Mouse (Mus musculus) forebrain, embryonic 13.5 days (tissue): Measurements from ENCODE around the gene Ptprt. TPM values are rescaled to one million over a fixed set of nuclear protein-coding genes. Genes with fewer than 3 reads are reported as not detected.

Experiments used
- ATAC-seq: fragments of 200-750 bp; cut with Nextera tagmentation; 2 replicates; pipeline ENCODE4 v1.8.0; 2017
- H3K27ac ChIP-seq: fragments of 300-500 bp; sonication (generic); 2 replicates; pipeline ENCODE4 v1.5.1; 2015; ENCODE audit warnings: inconsistent platforms, mild to moderate bottlenecking, moderate library complexity
- H3K27me3 ChIP-seq: fragments of 300-500 bp; sonication (generic); 2 replicates; pipeline ENCODE4 v1.6.1; 2015; ENCODE audit warnings: mild to moderate bottlenecking, inconsistent platforms
- H3K36me3 ChIP-seq: fragments of 300-500 bp; sonication (generic); 2 replicates; pipeline ENCODE4 v1.6.1; 2015; ENCODE audit warnings: mild to moderate bottlenecking, inconsistent platforms; ENCODE audit not compliant: poor library complexity, severe bottlenecking
- H3K4me1 ChIP-seq: fragments of 300-500 bp; sonication (generic); 2 replicates; pipeline ENCODE4 v1.6.1; 2015; ENCODE audit warnings: inconsistent platforms
- H3K4me2 ChIP-seq: fragments of 300-500 bp; sonication (generic); 2 replicates; pipeline ENCODE4 v1.6.1; 2015; ENCODE audit warnings: inconsistent platforms, mild to moderate bottlenecking, moderate library complexity
- H3K4me3 ChIP-seq: fragments of 300-500 bp; sonication (generic); 2 replicates; pipeline ENCODE4 v1.5.1; 2015; ENCODE audit warnings: mild to moderate bottlenecking, inconsistent platforms
- H3K9ac ChIP-seq: fragments of 300-500 bp; sonication (generic); 2 replicates; pipeline ENCODE4 v1.6.1; 2015; ENCODE audit warnings: mild to moderate bottlenecking, inconsistent platforms
- H3K9me3 ChIP-seq: fragments of 300-500 bp; sonication (generic); replicated peaks from 2 replicates; pipeline ENCODE4 v1.6.1; 2016; ENCODE audit warnings: inconsistent platforms
- WGBS: fragments of 180-500 bp; shearing (Covaris S2); methylation state at CpG from one replicate; pipeline ENCODE4 v1.1.7; 2015; 5-methylcytosine and 5-hydroxymethylcytosine counted together
- polyA plus RNA-seq: library from polyadenylated mRNA; unstranded; fragments of >200 nt; fragmentation: Nextera tagmentation; extraction: Ambion mirVana; gene quantifications from 2 replicates; pipeline ENCODE4 v1.2.1, GENCODE M21; 2015

Ptprt gene
- polyA plus RNA-seq, 1 experiment from 2014 or later: 2.1 TPM

DNA sequence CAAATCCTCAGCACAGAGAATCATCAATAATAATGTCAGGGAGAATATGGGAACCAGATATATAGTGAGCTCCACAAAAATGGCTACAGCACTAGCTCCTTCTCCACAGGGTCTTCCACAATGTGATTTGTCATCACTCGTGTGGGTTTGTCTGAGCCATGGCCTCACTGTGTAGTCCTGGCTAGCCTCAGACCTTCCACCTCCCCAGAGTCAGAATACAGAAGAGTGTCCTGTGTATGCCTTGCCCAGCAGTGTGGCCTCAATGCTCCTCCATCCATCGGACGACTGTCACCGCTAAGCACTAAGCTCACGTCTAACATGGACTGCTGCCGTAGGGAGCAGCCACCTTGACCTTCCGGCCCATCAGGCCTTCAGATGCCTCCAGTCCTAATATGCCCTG lies 83.1 kb downstream of the Ptprt start:
- peaks cover 9% of the 10 kb centered on the region; the same call in 1 of the 2 replicates for H3K4me1 ChIP-seq
- no peaks in the 10 kb centered on the region for H3K36me3 ChIP-seq
- no peak for ATAC-seq
- H3K9me3 ChIP-seq: no peaks in the 10 kb centered on the region
- H3K27me3 ChIP-seq: no peaks in the 10 kb centered on the region
- H3K4me2 ChIP-seq: no peak overlapping the region
- H3K9ac ChIP-seq: no peak overlapping the region
- no peak overlapping the region for H3K27ac ChIP-seq
- 98% methylated on average over 7 of the region's 7 CpGs for WGBS
- no peak overlapping the region for H3K4me3 ChIP-seq

DNA sequence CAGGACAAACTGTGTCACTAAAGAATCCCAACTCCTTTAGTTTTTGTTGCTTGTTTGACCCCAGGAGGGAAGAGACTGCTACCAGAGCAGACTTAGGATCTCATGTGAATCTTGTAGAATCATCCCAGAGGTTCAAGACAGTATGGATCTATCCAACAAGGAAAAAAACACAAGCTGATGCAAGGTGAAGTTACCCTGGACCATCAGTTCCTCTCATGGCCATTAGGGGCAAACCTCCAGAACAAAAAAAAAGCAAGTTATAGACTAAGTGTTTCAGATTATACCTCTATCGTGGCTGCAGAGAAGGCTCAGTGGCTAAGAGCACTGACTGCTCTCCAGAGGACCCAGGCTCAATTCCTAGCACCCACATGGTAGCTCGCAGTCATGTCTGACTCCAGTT lies 88.1 kb downstream of the Ptprt start:
- H3K27me3 ChIP-seq: no peaks in the 10 kb centered on the region
- H3K4me1 ChIP-seq: peaks cover 9% of the 10 kb centered on the region; the same call in 1 of the 2 replicates
- no peak overlapping the region for H3K27ac ChIP-seq
- no peaks in the 10 kb centered on the region for H3K36me3 ChIP-seq
- H3K9me3 ChIP-seq: no peaks in the 10 kb centered on the region
- H3K4me3 ChIP-seq: no peak overlapping the region
- 77% methylated on average over 2 of the region's 2 CpGs for WGBS
- H3K9ac ChIP-seq: no peak overlapping the region
- H3K4me2 ChIP-seq: no peak overlapping the region
- ATAC-seq: no peak

DNA sequence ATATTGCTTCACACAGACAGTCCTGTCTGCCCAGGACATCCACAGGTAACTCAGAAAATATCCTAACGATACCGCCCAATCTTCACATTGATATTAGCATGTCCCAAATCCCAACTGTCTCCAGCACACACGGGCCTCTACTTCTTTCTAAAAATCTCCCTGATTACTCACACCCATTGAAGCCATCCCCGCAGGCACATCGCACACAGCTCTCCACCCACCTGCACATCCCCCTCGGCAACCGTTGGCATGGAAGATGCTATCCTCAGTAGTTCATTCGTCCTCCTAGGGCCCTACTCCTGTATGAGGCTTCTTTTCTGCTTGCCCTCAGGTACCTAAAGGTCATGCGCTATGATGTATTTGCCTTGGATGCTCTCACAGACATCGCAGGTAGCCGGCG lies 89.9 kb downstream of the Ptprt start:
- Histone ChIP-seq H3K9ac (no peak overlapping the region), H3K36me3 (no peaks in the 10 kb centered on the region), H3K27me3 (no peaks in the 10 kb centered on the region), H3K4me3 (no peak overlapping the region), H3K9me3 (no peaks in the 10 kb centered on the region), H3K4me1 (no peaks in the 10 kb centered on the region), H3K27ac (no peak overlapping the region), H3K4me2 (no peak overlapping the region)
- WGBS: 90% methylated on average over 12 of the region's 12 CpGs
- no peak for ATAC-seq

DNA sequence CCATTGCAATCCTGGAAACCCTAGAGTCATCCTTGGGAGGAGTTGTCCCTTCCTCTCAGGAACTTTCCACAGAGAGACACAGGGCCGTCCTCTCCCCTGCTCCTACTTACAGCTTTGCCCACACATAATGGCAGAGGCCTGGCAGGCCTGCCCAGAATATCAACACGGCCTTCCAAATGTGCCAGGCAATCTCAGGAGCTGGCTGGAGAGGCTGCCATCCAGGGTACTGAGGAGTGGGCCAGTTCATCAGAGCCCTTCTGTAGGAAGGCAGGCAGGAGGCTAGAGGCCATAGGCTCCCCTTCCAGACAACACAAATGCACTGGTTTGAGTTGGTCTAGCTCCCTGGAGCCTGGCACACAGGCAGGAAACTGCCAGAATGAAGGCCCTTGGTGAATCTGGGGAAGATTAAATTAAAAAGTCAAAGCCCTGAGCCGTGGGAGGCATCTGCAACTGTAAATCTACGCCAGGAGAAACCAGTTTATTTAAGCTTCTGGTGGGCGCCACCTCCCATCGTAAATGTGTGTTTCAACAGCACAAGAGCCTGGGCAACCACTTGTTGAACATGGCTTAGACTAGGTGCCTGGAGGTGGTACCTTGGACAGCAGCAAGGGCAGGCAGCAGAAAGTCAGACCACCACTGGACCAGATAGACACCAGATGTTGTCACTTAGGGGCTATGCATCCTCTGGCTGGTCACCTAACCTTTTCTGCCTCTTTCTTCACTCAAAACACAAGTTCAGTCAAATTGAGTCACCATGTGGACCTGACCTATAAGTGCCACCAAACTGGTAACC lies 92.4 kb downstream of the Ptprt start:
- H3K9ac ChIP-seq: no peak overlapping the region
- no peaks in the 10 kb centered on the region for H3K4me1 ChIP-seq
- 88% methylated on average over 6 of the region's 6 CpGs for WGBS

DNA sequence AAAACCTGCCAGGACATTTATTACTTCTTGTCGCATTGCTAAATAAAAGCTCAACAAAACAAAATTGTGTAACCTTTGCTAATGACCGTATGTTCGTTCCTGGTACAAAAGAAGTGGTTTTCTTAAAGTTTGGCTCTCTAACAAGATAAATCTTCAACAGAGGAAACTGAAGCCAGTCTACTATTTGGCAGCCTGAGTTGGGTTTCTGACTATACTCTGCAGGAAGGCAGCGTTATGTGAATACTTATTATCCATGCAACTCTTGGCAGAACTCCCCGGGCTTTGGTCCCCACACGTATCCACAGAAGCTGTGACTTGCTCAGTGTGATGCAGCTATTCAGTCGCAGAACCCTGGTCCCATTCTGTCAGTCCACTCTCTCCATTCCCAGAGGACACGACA lies 112.6 kb downstream of the Ptprt start:
- H3K27me3 ChIP-seq: 0 out of 2 replicates have a peak, but pooled peaks cover 3% of the 10 kb centered on the region
- H3K4me2 ChIP-seq: no peak overlapping the region
- no peak overlapping the region for H3K27ac ChIP-seq
- no peaks in the 10 kb centered on the region for H3K9me3 ChIP-seq
- no peak for ATAC-seq
- no peaks in the 10 kb centered on the region for H3K4me1 ChIP-seq
- WGBS: 57% methylated on average over 8 of the region's 8 CpGs
- no peaks in the 10 kb centered on the region for H3K36me3 ChIP-seq
- H3K9ac ChIP-seq: no peak overlapping the region
- no peak overlapping the region for H3K4me3 ChIP-seq

More for the DNA sequence above, 92.4 kb downstream of the Ptprt start:
- Histone ChIP-seq H3K9me3 (no peaks in the 10 kb centered on the region), H3K27ac (no peak overlapping the region), H3K4me3 (no peak overlapping the region), H3K27me3 (no peaks in the 10 kb centered on the region), H3K36me3 (no peaks in the 10 kb centered on the region), H3K4me2 (no peak overlapping the region)
- ATAC-seq: no peak

DNA sequence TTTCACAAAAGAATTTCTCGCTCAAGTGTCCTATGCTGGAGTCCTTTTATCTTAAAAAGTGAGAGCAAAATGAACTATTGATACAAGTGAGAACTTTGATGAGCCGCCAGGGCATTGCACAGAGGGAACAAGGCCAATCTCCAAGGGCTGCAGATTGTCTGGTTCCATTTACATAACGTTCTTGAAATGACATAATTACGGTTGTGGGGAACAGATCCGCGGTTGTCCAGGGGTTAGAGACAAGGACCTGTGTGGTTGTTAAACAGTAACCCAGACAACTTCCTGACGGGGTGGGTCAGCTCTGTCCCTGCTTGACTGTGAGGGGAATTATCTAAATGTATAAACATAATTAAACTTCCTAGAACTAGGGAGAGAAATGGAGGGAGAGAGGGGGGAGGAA lies 129.3 kb downstream of the Ptprt start:
- Histone ChIP-seq H3K27me3 (no peaks in the 10 kb centered on the region), H3K4me2 (no peak overlapping the region), H3K4me3 (no peak overlapping the region), H3K27ac (no peak overlapping the region), H3K36me3 (no peaks in the 10 kb centered on the region), H3K9me3 (no peaks in the 10 kb centered on the region; the same call in 1 of the 2 replicates), H3K9ac (no peak overlapping the region), H3K4me1 (0 out of 2 replicates have a peak, but pooled peaks cover 3% of the 10 kb centered on the region)
- no peak for ATAC-seq
- WGBS: 48% methylated on average over 7 of the region's 7 CpGs

GRCm38 (mm10) chr2:162528911-162529310 lies 132.0 kb downstream of the Ptprt start:
- 93% methylated on average over 3 of the region's 3 CpGs for WGBS
- no peak overlapping the region for H3K9ac ChIP-seq
- H3K36me3 ChIP-seq: no peaks in the 10 kb centered on the region
- no peak overlapping the region for H3K4me3 ChIP-seq
- H3K4me1 ChIP-seq: 0 out of 2 replicates have a peak, but pooled peaks cover 3% of the 10 kb centered on the region
- no peaks in the 10 kb centered on the region for H3K9me3 ChIP-seq
- ATAC-seq: no peak
- H3K4me2 ChIP-seq: no peak overlapping the region
- no peak overlapping the region for H3K27ac ChIP-seq
- H3K27me3 ChIP-seq: no peaks in the 10 kb centered on the region

GRCm38 (mm10) chr2:162515993-162516392 lies 145.0 kb downstream of the Ptprt start:
- ATAC-seq: no peak
- WGBS: 93% methylated on average over 8 of the region's 8 CpGs
- Histone ChIP-seq H3K4me1 (no peaks in the 10 kb centered on the region), H3K27me3 (no peaks in the 10 kb centered on the region), H3K9me3 (no peaks in the 10 kb centered on the region), H3K4me3 (no peak overlapping the region), H3K4me2 (no peak overlapping the region), H3K36me3 (no peaks in the 10 kb centered on the region), H3K27ac (no peak overlapping the region), H3K9ac (no peak overlapping the region)

GRCm38 (mm10) chr2:162513072-162513471 lies 147.9 kb downstream of the Ptprt start:
- no peaks in the 10 kb centered on the region for H3K27me3 ChIP-seq
- no peak overlapping the region for H3K9ac ChIP-seq
- H3K4me1 ChIP-seq: no peaks in the 10 kb centered on the region
- H3K36me3 ChIP-seq: no peaks in the 10 kb centered on the region
- no peak for ATAC-seq
- WGBS: 89% methylated on average over 4 of the region's 4 CpGs
- H3K4me2 ChIP-seq: no peak overlapping the region
- H3K9me3 ChIP-seq: no peaks in the 10 kb centered on the region
- no peak overlapping the region for H3K27ac ChIP-seq
- no peak overlapping the region for H3K4me3 ChIP-seq

GRCm38 (mm10) chr2:162512094-162512493 lies 148.9 kb downstream of the Ptprt start:
- Histone ChIP-seq H3K4me3 (no peak overlapping the region), H3K36me3 (no peaks in the 10 kb centered on the region), H3K27ac (no peak overlapping the region), H3K4me1 (peaks cover 9% of the 10 kb centered on the region), H3K9me3 (no peaks in the 10 kb centered on the region), H3K4me2 (no peak overlapping the region), H3K9ac (no peak overlapping the region), H3K27me3 (no peaks in the 10 kb centered on the region)
- ATAC-seq: no peak
- 75% methylated on average over 1 of the region's 1 CpGs for WGBS

GRCm38 (mm10) chr2:162509016-162509415 lies 151.9 kb downstream of the Ptprt start:
- H3K27me3 ChIP-seq: no peaks in the 10 kb centered on the region
- H3K4me3 ChIP-seq: no peak overlapping the region
- H3K9me3 ChIP-seq: no peaks in the 10 kb centered on the region
- 65% methylated on average over 5 of the region's 5 CpGs for WGBS
- ATAC-seq: no peak
- H3K27ac ChIP-seq: no peak overlapping the region
- no peaks in the 10 kb centered on the region for H3K36me3 ChIP-seq
- peaks cover 9% of the 10 kb centered on the region for H3K4me1 ChIP-seq
- no peak overlapping the region for H3K9ac ChIP-seq
- no peak overlapping the region for H3K4me2 ChIP-seq

DNA sequence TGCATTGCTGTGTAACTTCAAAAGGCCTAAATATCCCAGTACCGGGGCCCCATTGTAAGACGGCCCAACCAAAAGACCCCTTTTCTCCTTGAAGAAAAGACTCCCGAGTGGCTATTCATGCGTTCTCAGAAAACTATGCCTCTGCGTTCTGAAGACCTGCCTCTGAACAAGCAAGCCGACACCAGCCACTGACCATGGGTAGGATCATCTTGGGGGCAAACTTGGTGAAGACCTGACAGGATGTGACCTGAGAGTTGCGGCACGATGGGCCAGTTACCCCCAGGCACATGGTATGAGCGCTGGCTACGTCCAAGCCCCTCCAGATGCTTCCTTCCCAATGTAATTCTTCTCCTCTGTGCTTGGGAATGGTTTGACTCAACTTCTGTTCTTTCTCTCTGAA lies 153.3 kb downstream of the Ptprt start:
- no peak overlapping the region for H3K27ac ChIP-seq
- WGBS: 21% methylated on average over 10 of the region's 10 CpGs
- H3K4me1 ChIP-seq: peaks cover 9% of the 10 kb centered on the region
- no peaks in the 10 kb centered on the region for H3K27me3 ChIP-seq
- H3K4me3 ChIP-seq: no peak overlapping the region
- ATAC-seq: no peak
- no peaks in the 10 kb centered on the region for H3K36me3 ChIP-seq
- H3K9me3 ChIP-seq: no peaks in the 10 kb centered on the region
- no peak overlapping the region for H3K9ac ChIP-seq
- peak overlapping the region; percentile 1; the same call in 1 of the 2 replicates for H3K4me2 ChIP-seq

DNA sequence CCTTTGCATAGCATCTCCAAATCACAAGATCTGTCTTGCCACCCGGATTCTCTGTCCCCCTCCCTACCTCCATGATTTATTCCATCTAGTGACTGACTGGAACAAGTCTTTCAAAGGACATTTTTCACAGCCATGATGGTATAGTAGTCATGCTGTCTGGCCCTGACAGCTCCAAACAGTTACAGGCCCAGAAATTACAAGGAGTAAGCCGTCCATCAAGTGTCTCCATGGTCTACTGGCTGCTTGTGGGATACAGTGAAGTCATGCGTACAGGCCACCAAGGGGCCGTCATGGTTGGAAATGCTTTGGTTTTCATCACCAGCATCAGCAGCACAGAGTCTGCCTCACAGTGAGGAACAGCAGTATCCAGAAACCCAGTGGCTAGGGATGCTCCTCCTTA lies 156.1 kb downstream of the Ptprt start:
- no peaks in the 10 kb centered on the region for H3K27me3 ChIP-seq
- H3K9me3 ChIP-seq: no peaks in the 10 kb centered on the region
- no peak overlapping the region for H3K9ac ChIP-seq
- H3K4me1 ChIP-seq: peaks cover 9% of the 10 kb centered on the region
- WGBS: 69% methylated on average over 4 of the region's 4 CpGs
- no peak overlapping the region for H3K27ac ChIP-seq
- no peak for ATAC-seq
- H3K4me3 ChIP-seq: no peak overlapping the region
- H3K36me3 ChIP-seq: no peaks in the 10 kb centered on the region
- no peak overlapping the region for H3K4me2 ChIP-seq
